Mouse (Mus musculus) cortical plate, adult 2 months (tissue): ENCODE results near the gene Fgd3. TPM values are rescaled to one million over a fixed set of nuclear protein-coding genes. Genes with fewer than 3 reads are reported as not detected.

Experiments used
- H3K27ac ChIP-seq: fragments of 200-500 bp; 2 replicates; pipeline ENCODE4 v1.5.1; 2012; ENCODE audit warnings: low read length, control low read depth, inconsistent platforms; ENCODE audit not compliant: insufficient read depth
- H3K4me1 ChIP-seq: fragments of 200-500 bp; 2 replicates; pipeline ENCODE4 v1.6.1; 2011; ENCODE audit warnings: low read length; ENCODE audit not compliant: control insufficient read depth, insufficient read depth
- H3K4me3 ChIP-seq: fragments of 200-500 bp; 2 replicates; pipeline ENCODE4 v1.5.1; 2011; ENCODE audit warnings: mild to moderate bottlenecking, low read length, control low read depth; ENCODE audit not compliant: insufficient read depth
- CTCF ChIP-seq: fragments of 200-500 bp; IDR thresholded peaks from 2 replicates; pipeline ENCODE4 v1.5.1; 2011; ENCODE audit warnings: mild to moderate bottlenecking, control low read depth, low read length; ENCODE audit not compliant: insufficient read depth; ENCODE audit errors: extremely low read depth
- POLR2A ChIP-seq: fragments of 200-500 bp; IDR thresholded peaks from 2 replicates; pipeline ENCODE4 v1.6.1; 2011; ENCODE audit warnings: mild to moderate bottlenecking, low read length, control low read depth; ENCODE audit not compliant: insufficient read depth; ENCODE audit errors: extremely low read depth
- polyA plus RNA-seq: library from polyadenylated mRNA; depleted of rRNA; stranded (reverse); fragments of >200 nt; gene quantifications from 2 replicates; pipeline ENCODE4 v1.2.3, GENCODE M21; 2012

The Fgd3 gene
- polyA plus RNA-seq, 1 experiment: 6.2 TPM

DNA sequence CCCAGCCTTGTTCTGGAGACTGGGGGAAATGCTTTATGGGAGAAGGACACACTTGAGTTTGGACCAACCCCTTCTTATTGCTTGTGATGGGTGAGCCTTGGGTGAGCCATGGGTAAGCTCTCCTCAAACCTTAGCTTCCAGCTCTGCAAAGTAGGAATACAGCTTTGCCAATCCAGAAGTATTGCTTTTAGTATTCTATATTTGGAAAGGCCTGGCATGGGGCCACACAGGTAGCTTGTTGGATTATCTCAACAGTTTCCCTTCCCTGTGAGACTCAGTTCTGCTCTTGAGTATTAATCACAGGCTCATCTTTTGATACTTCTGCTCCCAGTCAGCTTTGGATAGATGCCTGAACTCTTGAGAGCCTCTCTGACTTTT, 22.6 kb upstream of the Fgd3 start:
- H3K27ac ChIP-seq: no peak overlapping the region
- H3K4me3 ChIP-seq: peak overlapping the region; percentile 66
- peaks cover 15% of the 10 kb centered on the region for H3K4me1 ChIP-seq
- TF ChIP-seq CTCF (no peak), POLR2A (no peak)

DNA sequence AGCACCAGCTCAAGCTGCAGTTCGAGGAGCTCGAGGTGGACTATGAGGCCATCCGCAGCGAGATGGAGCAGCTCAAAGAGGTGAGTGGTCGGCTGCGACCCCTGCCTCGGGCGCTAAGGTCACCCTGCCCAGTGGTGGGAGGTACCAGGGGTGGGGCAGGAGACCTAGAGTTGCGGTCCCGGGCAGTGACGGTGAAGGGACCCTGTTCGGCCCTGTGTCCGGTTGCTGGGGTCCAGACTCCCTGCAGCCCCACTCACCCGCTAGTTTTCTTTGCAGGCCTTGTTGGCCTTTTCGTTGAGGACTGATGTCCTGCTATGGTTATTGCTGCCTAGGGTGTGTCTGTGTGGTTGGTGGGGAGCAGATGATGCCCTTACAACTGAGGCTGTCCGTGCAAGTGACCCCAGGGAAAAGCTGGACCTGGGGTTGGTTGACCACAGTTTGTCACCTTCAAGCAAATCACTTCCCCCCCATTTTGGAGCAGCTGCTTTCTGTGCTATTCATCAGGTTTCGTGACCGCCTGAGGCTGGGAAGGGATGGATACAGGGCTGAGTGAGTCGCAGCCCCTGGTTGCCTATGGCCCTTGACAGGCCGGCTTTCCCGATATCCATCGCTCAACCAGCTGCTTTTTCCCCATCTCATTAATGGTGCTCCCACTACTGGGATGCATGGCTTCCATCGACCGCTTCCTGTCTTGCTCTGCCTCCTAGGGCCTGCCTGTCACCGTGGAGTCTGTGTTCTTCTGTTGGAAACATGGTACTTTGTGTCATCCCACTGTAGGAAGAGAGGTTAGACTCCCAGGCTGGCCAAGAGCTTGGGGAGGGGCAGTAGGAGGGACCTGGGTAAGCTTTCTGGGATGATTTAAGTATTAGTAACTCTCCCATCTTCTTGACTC, 22.0 kb upstream of the Fgd3 start:
- H3K27ac ChIP-seq: peak overlapping the region; percentile 25
- H3K4me1 ChIP-seq: peaks cover 15% of the 10 kb centered on the region
- peak overlapping the region; percentile 66 for H3K4me3 ChIP-seq
- TF ChIP-seq CTCF: no peak
- TF ChIP-seq POLR2A: no peak

DNA sequence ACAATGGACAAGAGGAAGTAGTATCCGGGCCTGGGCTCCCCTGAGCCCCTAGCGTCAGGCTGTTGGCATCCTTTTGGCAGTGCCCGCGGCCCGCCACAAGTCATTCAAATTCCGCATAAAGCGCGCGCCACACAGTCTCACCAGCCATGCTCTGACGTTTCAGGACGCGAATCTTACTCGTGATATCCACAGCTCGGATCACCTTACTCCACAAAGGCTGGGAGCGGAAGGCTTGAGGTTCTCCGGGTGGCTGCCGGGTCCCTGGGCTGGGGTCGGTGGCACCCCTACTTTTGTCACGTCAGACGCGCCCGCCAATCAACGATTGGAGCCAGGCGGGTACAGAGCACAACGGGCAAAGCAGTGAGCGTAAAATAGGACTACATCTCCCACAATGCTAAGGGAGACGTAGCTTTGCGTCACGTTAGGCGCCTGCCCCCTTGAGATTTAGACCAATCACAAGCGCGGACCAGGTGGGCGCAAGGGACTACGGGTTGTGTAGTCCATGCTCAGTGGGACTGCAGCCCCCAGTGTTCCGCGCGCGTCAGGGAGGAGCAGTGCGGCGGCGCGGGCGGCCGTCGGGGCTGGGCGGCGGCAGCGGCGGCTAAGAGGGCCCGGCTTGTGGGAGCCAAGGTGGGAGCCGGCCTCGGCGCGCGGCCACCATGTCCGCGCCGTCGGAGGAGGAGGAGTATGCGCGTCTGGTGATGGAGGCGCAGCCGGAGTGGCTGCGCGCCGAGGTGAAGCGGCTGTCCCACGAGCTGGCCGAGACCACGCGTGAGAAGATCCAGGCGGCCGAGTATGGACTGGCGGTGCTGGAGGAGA, 21.1 kb upstream of the Fgd3 start, which contains the start of gene Bicd2:
Gene Bicd2 (plus strand): TSS at position 574 of the 819 bp plus-strand sequence.
- Histone ChIP-seq H3K27ac (peak within 1 kb of the TSS; percentile 25), H3K4me1 (peaks cover 15% of the 10 kb centered on the region), H3K4me3 (peak within 1 kb of the TSS; percentile 66)
- TF ChIP-seq POLR2A (peak; percentile 80), CTCF (no peak)

DNA sequence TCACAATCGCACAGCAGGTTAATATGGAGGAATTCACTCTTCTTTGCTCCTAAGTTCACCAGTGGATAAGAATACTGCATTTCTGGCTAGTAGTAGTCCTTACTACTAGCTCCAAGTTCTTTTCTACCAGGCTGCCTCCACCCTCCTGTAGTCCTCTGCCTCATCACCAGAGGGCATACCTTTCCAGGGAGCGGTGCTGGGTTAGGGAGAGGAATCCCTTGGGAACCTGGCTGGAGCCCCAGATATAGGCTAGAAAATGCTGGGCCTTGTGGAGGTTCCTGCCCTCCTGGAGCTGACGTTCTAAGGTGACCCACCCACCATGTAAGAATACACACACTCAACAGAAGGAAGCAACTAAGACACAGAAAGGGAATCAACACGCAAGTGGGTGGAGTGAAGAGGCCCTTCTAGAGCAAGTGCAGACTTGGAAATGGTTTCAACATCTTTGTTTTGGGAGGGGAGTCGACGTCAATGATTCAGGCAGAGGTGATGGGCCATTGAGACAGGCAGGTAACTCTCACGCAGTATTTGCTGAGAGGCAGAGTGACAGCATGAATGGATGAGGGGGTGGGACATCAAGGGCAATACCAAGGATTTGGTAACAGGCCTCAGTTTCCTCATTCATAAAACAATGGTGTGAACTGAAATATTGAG, 18.9 kb upstream of the Fgd3 start:
- Histone ChIP-seq H3K4me1 (peaks cover 9% of the 10 kb centered on the region; the same call in 1 of the 2 replicates), H3K4me3 (no peak overlapping the region), H3K27ac (no peak overlapping the region)
- TF ChIP-seq CTCF: peak; percentile 79
- no peak for TF ChIP-seq POLR2A

DNA sequence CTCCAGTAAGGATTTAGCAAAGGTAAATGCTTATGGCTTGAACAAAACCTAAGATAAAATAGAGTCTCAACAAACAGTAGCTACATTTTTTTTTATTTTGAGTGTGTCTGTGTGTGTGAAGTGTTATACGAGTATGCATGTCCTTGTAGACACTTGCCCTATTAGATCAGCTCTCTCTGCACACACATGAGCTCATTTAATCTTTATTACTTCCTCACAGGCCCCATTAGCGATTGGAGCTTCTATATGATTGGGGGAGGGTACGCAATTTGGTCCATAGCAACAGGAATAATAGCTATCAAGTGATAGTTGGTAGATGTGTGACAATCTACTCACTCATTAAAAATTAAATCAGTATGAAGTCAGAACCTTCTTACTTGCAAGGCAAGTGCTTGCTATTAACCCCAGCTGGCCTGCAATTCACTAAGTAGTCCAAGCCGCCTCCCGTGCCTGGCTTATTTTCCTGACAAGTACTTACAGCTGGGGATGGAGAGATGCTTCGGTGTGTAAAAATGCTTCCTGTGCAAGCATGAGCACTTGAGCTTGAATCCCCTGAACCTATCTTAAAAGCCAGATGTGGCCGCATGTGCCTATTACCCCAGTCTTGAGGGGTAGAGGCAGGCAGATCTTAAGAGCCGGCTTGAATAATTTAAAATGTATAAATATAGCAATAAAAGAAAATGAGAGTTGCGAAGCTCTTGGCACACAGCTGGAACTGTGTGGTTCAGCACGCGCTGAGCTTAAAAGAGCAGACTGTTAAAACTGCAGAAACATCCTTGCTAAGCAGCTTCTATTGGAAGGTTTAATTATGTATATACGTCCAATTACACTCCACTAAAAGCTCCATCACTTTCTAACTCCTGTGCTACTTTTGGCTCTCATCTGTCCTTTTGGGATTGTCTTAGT, 15.2 kb upstream of the Fgd3 start:
- Histone ChIP-seq H3K4me1 (no peaks in the 10 kb centered on the region), H3K27ac (no peak overlapping the region), H3K4me3 (no peak overlapping the region)
- TF ChIP-seq CTCF: no peak

DNA sequence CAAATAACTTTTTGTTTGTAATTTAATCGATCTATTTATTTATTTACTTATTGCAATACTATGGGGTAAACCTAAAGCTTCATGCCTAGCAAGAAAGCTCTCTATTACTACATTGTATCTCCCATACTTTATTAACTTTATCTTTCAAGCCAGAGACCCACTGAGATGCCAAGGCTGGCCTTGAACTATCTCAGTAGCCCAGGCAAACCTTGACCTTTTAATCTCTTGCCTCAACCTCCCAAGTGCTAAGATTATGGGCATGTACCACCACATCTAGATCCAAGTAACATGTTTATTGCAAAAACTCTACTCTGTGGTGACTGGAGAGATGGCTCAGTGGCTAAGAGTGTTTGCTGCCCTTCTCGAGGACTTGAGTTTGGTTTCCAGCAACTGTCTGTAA, 13.1 kb upstream of the Fgd3 start:
- no peak overlapping the region for H3K4me3 ChIP-seq
- no peak overlapping the region for H3K27ac ChIP-seq
- H3K4me1 ChIP-seq: no peaks in the 10 kb centered on the region
- TF ChIP-seq CTCF (no peak), POLR2A (no peak)

DNA sequence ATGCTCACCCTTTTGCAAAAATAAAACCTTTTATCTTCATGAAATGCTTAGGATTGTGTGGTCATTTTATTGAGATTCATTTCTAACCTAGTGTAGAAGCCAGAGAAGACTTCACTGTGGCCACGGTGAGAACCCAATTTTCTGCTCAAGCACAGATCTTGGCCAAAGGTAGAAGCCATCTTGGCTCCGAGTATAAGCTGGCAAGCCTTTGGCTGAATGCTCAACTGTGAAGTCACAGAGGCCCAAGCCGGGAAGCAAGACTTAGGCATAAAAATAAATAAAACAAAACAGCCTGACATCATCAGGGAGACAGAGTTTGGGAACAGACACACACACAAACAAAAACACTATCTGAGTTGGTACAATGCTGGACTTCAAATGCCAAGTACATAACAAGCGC, 8.0 kb upstream of the Fgd3 start:
- Histone ChIP-seq H3K27ac (no peak overlapping the region), H3K4me1 (peaks cover 5% of the 10 kb centered on the region; the same call in 1 of the 2 replicates), H3K4me3 (no peak overlapping the region)
- TF ChIP-seq CTCF: no peak
- TF ChIP-seq POLR2A: no peak

DNA sequence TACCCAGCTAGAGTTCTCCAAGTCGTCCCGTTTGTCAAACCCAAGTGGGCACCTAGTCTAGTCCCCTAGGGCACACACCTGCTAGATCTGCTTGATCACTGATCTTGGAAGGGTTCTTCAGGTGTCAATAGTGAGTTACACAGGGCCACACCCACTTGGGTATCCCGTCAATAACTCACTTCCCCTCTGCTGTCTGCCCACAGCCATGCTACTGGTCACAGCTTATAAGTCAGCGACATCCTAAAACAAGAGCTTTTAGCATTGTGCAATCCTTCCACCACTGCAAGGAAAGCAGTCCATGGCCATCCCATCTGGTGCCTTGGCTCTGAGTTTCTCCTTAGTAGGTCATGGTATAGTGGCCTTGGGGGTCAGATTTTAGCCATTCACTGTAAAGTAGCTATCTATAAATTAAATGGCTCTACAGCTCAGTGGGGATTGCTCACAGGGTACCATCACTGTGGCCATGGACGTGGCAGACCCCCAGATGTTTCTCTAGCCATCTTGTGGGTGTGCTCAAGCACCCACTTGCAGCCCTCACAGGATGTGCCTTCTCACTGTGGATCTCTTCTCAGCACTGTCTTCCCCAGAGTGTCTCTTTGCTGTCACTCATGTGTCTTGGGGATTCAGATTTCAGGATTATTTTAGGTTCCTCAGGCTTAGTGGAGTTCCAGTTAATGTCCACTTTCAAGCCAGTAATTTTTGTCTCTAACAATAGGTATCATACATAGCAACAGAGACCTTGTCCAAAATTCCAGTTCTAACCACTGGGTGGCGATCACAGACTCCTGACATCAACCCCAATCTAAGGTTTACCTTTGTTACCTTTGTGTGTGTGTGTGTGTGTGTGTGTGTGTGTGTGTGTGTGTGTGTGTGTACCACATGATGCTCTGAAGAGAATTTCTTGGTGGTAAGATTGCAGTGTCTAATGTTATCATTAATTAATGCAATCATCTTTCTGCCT, 6.4 kb upstream of the Fgd3 start:
- TF ChIP-seq CTCF (peak; percentile 48; the same call in 1 of the 2 replicates), POLR2A (no peak)
- Histone ChIP-seq H3K4me1 (peaks cover 10% of the 10 kb centered on the region), H3K4me3 (no peak overlapping the region), H3K27ac (no peak overlapping the region)
